Mouse (Mus musculus) gonadal fat pad, adult 2 months (tissue): Measurements from ENCODE around the gene Tle4. TPM values are rescaled to one million over a fixed set of nuclear protein-coding genes. Genes with fewer than 3 reads are reported as not detected.

Experiments
- DNase-seq: peaks from one replicate; pipeline ENCODE4 v3.0.0-alpha.2; 2012; ENCODE audit warnings: low read depth
- polyA plus RNA-seq: library from polyadenylated mRNA; depleted of rRNA; stranded (reverse); fragments of >200 nt; gene quantifications from 2 replicates; pipeline ENCODE4 v1.2.3, GENCODE M21; 2012

The Tle4 gene
- polyA plus RNA-seq, 1 experiment: 7.5 TPM

DNA sequence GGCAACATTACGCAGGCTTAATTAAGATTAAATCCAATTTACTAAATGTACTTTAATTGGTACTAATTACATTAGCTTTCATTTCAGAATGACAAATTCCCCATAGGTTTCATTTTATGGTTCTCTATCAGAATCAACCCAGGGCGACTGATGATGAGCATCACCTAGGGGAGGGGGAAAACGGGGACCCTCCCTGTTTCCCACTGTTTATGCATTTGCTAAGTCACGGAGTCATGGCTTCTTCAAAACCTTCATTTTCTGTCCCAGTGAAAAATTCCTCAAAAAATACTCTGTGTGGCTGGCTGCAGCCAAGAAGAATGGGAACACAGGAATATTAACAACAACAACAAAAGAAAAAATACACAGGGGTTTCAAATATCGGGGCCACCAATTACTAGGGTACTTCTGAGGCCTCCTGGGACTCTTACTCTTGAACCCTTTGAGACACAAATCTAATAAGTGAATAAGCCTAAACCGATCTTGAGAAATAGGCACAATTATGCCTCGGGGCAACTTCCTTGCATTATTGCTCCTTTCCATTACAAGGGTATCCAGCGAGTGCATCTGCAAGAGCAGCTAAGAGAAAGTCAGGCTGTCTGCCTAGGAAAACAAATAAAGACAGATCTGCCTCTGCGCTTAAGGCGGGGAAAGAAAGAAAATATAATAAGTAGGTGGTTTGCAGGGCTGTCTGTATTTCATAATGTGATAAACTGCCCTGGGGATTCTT is 5.9 kb downstream of the Tle4 start:
- peak; percentile 95 for DNase-seq

DNA sequence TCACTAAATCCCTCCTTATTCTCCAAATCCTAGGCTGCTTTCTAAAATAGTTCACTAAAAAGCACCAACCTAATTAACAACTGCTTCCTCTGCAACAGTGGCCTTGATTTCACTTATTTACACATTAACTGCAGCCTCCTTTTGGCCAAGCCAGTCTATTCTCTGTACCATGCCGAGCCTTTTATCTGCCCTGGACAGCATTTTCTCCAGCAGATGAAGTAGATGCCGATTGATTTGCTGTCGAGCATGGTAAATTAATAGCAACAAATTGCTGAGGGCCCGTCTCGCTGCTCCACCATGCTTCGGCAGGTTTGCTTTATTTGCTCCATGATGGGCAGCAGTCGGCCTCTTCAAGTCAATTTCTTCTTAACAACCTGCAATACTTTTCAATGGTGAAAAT is 7.7 kb downstream of the Tle4 start:
- no peak for DNase-seq

DNA sequence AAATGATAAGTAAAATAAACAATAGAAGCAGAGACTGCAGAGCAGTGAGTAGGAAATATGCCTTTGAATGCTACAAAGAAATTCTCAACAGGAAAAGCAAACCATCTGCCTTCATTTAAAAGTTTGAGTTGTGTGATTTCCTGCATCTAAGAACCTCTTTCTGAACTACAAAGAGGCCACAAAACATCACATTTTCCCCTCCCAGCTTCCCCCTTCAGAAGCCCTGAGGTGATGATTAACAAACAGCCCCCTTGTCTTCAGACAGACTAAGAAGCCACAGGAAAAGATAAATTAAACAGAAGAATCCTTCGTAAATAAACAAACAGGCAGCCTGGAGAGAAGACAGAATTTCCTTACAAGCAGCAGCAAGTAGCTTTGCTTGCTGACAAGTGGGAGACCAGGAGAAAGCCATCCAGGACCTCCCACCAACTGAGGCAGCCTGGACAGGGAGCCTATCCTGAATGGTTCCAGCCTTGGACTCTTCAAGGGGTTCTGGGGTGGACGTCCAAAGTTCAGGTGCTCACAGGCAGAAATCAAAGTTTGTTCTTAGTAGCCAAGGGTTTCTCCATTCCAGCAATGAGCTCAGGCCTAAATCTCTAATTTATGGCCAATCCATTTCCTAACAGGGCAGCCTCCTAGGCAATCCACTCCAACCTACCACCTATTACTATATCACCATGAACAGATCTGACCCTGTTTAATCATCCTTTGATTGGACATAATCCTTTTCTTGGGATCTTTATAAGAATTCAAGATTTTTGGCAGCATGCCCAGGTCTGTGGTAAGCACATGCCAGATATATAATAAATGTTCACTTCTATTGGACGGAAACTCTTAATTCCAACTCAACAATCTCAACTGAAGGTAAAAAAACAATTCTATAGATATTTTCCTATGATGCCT is 9.4 kb downstream of the Tle4 start:
- DNase-seq: peak; percentile 66

DNA sequence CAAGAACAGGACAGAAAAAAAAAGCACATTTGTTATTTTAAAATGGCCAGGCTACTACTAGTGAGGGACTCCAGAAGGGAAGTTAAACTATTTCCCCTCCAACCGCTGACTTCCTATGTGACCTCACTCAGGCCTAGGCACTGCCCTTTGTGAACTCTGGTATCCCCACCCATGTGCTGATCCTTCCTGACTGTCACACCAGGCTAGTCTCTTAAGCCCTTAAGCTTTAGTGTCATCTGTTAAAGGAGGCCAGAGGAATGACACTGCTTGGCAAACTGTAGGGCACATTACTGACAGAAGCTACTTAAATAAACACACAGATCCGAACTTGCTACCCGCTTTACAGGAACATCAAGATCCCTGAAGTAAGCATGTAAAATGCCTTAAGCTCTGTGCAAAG is 11.7 kb downstream of the Tle4 start:
- peak; percentile 93 for DNase-seq

- DNase-seq: no peak
Measured at GRCm38 (mm10) chr19:14585731-14586130, 12.1 kb downstream of the Tle4 start.

- no peak for DNase-seq
Measured at GRCm38 (mm10) chr19:14585235-14585634, 12.6 kb downstream of the Tle4 start.

DNA sequence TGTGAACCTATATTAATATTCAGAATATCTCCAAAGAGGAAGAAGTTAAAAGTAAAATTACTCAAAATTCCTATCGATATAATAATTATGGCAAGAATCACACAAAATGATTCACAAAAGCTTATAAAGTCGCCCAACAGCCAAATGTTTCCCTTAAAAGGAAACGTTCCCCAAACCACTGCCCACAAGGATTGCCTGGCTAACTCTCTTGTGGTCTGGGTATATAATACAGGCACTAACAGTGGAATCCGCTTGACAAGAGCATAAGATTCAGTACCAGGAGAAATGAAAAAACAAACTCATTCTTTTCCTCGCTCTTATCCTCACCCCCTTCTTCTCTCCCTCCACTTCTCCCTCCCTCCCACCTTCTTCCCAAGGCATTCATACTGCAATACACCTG is 19.2 kb downstream of the Tle4 start:
- DNase-seq: no peak

- no peak for DNase-seq
Measured at GRCm38 (mm10) chr19:14578016-14578415, 19.8 kb downstream of the Tle4 start.

- DNase-seq: no peak
Measured at GRCm38 (mm10) chr19:14576311-14576710, 21.5 kb downstream of the Tle4 start.

GRCm38 (mm10) chr19:14568879-14569278 is 29.0 kb downstream of the Tle4 start:
- no peak for DNase-seq

DNA sequence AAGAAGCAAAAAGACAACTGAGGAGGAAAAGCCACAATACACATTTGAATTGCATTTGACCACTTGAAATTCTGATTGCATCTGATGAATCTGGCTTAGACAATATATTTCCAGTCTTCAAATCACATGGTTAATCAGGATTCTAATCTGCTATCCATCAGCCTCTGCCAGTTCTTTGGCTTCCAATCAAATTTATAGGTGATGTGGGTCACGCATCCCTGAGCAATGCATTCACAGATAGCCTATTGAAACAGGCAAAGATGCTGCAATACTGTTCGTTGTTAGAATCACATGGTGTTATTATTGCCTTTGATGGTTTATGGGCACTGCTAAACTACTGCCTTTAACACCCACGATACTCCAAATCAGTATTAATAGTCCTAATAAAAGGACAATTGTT is 30.8 kb downstream of the Tle4 start:
- DNase-seq: no peak

DNA sequence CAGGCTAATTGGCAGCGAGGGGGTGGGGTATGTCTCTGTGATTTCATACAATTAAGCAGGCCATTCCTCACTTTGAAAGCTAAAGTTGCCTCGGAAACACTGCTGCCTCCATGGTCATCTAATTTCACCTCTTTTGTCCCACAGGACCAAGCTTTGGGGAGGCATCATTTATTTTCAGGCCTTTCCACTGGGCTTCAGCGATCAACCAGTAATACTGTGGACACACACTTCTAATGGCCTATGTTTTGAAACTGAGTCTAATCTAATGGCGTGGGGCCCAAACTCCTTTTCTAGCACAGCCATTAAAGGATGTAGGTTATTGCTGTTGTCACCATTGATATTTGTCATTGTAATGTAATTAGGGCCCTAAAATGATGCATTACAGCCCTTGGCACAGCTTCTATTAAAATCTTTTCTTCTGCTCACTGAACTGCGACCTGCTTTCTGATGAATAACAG is 31.3 kb downstream of the Tle4 start:
- no peak for DNase-seq

- no peak for DNase-seq
Measured at GRCm38 (mm10) chr19:14565424-14566069, 32.3 kb downstream of the Tle4 start.

GRCm38 (mm10) chr19:14563273-14563959 is 34.4 kb downstream of the Tle4 start:
- no peak for DNase-seq

DNA sequence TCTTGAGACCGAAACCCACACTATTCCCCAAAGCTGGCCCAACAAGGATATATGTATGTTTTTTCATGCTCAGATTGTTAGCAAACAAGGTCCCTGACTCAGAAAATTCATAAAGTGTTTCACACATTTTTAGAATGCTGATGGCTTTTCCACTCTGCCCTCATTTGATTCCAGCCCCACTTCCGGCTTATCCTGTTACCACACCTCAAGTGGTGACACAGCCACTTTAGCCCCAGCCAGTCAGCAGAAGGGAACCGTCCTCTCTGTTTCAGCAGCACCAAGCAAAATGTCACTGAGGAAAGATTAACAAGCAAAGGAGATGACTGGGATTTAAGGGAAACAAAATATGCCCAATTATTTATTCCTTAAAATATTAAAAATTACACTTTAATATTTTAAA is 50.0 kb downstream of the Tle4 start:
- no peak for DNase-seq

DNA sequence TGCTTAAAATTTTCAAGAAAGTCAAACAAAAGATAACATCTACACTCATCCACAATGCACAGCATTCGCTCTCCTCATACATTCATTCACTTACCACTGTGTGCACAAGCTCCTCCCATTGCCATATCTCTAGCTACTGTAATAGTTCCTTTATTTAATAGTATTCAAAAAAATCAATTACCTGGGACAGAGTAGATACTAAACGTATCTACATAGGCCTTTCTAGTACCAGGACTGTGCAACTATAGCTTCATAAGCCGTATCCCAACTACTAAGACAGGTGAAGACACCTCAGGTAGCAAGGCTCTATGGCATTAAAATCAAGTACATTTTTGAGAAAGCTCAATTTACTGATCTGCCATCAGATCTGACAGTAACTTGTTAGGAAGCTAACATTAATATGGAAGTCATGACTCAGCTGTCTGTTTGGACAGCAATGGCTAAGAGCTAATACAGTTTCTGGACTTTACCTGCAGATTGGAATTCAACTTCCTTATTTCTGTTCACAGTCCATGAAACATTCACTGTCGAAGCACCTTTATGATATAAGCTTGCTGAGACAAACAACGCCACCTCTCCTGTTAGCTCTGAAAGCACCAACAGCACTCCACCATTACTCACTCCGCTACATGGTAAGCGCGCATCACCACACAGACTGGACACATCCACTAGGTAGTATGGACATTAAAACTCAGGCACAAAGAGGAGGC is 50.6 kb downstream of the Tle4 start:
- DNase-seq: no peak

DNA sequence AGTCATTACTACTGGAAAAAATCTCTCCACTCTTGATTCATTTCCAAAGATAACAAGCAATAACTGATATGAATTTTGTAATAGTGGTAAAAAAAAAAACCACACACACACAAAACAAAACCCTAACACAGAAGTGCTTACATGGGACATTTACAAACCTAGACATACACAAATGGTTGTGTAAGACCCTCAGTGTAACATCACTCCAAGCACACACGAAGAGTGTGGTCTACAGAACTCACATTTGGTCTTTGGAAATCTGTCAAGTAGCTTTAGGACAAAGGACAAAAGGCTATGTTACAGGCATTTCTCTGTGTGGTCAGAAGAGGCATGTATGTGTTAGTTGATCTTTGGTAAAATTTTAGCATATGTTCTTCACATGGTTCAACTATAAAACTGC is 52.4 kb downstream of the Tle4 start:
- no peak for DNase-seq

GRCm38 (mm10) chr19:14543305-14543704 is 54.5 kb downstream of the Tle4 start:
- no peak for DNase-seq

DNA sequence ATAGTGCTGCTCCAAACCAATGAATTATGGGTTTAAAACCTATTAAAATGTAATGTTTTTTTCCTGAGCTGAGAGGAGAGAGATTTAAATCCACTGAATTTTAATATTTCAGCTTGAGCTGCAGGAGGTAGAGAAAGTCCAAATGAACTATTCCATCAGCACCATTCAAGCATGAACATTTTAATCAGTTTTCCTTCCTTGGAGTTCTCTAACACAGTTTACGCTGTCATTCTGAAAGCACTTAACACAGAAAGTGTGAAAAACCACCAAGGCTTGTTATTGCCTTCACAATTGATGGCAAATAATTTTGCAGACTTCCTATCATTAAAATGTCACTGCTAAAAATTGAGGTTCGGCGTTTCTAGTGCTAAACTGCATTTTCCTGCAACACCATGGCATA is 57.2 kb downstream of the Tle4 start:
- no peak for DNase-seq

DNA sequence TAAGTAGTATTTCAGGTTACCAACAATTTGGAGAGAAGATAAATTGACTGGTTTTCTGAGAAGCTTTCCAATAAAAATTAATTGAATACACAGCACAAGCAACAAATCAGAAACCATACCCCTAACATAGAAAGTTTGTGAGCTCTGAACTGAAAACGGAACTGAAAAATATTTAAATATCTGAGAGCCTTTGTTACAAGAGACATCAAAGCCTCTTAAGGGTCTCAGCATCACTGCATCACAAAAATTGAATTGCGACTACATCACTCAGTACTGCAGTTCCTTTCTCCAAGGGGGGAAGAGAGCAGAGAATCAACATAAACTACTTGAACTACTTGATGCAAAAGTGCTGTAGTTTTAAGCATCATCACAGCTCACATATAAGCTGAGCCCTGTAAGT is 61.2 kb downstream of the Tle4 start:
- no peak for DNase-seq

GRCm38 (mm10) chr19:14534447-14534846 is 63.4 kb downstream of the Tle4 start:
- DNase-seq: no peak
